ENCODE assay signal across 8 mouse cellular contexts in the genomic region with DNA sequence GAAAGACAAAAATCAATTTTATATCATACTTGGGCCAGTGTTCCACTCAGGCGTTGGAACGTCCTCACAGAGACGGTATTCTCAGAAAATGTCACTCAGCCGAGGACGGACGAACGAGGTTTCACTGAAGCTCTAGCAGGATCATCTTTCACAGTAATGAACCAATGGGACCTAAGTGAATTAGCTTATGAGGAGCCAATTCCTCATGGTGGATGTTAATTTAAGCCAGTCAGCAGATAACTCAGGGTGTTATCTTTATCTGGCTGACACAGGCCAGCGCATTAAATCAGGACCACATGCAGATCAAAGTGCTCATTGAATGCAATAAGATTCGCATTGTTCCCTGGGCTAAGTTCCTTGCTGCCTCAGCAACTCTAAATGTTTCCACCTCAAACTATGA. TPM values are rescaled to one million over a fixed set of nuclear protein-coding genes. Genes with fewer than 3 reads are reported as not detected.
A peak's percentile ranks its signal among the peaks of the same experiment; 100 is the strongest.
DNase-seq lines count a peak whose midpoint lies in the region; ATAC-seq and TF ChIP-seq lines count a peak whose summit lies in the region.

No protein-coding gene starts in this region.

- H3K4me3 ChIP-seq in heart, embryonic 12.5 days, result no peak overlapping the region
- no peak overlapping the region for H3K4me3 ChIP-seq in neural tube, embryonic 11.5 days (ENCODE audit: low read depth, low read length)
- no peak overlapping the region for H3K4me3 ChIP-seq in limb, embryonic 14.5 days (replicated peaks; ENCODE audit: low read length)

- H3K27ac ChIP-seq in heart, embryonic 12.5 days (ENCODE audit: poor library complexity, severe bottlenecking), result peak overlapping the region; percentile 67
- peak overlapping the region; percentile 63; the same call in 1 of the 2 replicates for H3K27ac ChIP-seq in neural tube, embryonic 11.5 days (ENCODE audit: low read depth, low read length)
- H3K27ac ChIP-seq in limb, embryonic 14.5 days (replicated peaks; ENCODE audit: low read depth, low read length), result 0 out of 2 replicates have a peak overlapping the region, but pooled peaks have one; percentile 61

- no peak for TF ChIP-seq POLR2A in limb, embryonic 14.5 days (IDR thresholded peaks at IDR 0.05; ENCODE audit: borderline replicate concordance, extremely low read depth, insufficient read depth, insufficient read length)

- no peaks in the 10 kb centered on the region for H3K27me3 ChIP-seq in heart, embryonic 12.5 days (replicated peaks)
- H3K27me3 ChIP-seq in neural tube, embryonic 11.5 days (ENCODE audit: control insufficient read depth, insufficient read depth, low read length), result no peaks in the 10 kb centered on the region
- no peaks in the 10 kb centered on the region for H3K27me3 ChIP-seq in limb, embryonic 14.5 days (ENCODE audit: control insufficient read depth, insufficient read depth, low read length)

- H3K9ac ChIP-seq in heart, embryonic 12.5 days, result no peak overlapping the region
- H3K9ac ChIP-seq in neural tube, embryonic 11.5 days (ENCODE audit: low read length), result no peak overlapping the region
- no peak overlapping the region for H3K9ac ChIP-seq in limb, embryonic 14.5 days (ENCODE audit: low read depth, low read length, severe bottlenecking)

- no peak for DNase-seq in heart, postnatal 25 days (ENCODE audit: low spot score)
- DNase-seq in neural tube, embryonic 11.5 days (ENCODE audit: low spot score), result no peak
- no peak for DNase-seq in neural tube, embryonic 10.5 days (ENCODE audit: extremely low spot score, low spot score)
- peak; percentile 17 for DNase-seq in limb, embryonic 14.5 days (ENCODE audit: low spot score)
- no peak for DNase-seq in urinary bladder, adult 2 months (ENCODE audit: low spot score)
- DNase-seq in left cerebral cortex, adult 9 months (ENCODE audit: low spot score in 2 of 2), result no peak
- no peak for DNase-seq in adrenal gland, postnatal 25 days

- no peaks in the 10 kb centered on the region for H3K9me3 ChIP-seq in heart, embryonic 12.5 days (replicated peaks)
- H3K9me3 ChIP-seq in neural tube, embryonic 11.5 days (ENCODE audit: control insufficient read depth, low read length), result no peaks in the 10 kb centered on the region
- no peaks in the 10 kb centered on the region for H3K9me3 ChIP-seq in limb, embryonic 14.5 days (ENCODE audit: control insufficient read depth, low read length)

- no peak overlapping the region for H3K4me2 ChIP-seq in heart, embryonic 12.5 days
- no peak overlapping the region for H3K4me2 ChIP-seq in neural tube, embryonic 11.5 days (ENCODE audit: low read depth)
- 0 out of 2 replicates have a peak overlapping the region, but pooled peaks have one; percentile 20 for H3K4me2 ChIP-seq in limb, embryonic 14.5 days (replicated peaks; ENCODE audit: low read depth, low read length, severe bottlenecking)

- intact Hi-C loops in heart, postnatal 25 days (cut with DNase I), result loop anchor here (5.0 kb wide), 1 partner anchor 89 kb away; no protein-coding TSS in a partner anchor

- peaks cover 54% of the 10 kb centered on the region for H3K4me1 ChIP-seq in heart, embryonic 12.5 days (replicated peaks)
- peaks cover 12% of the 10 kb centered on the region for H3K4me1 ChIP-seq in neural tube, embryonic 11.5 days (ENCODE audit: control insufficient read depth, insufficient read depth, low read length)
- H3K4me1 ChIP-seq in limb, embryonic 14.5 days (ENCODE audit: control insufficient read depth, insufficient read depth, low read length), result peaks cover 12% of the 10 kb centered on the region; the same call in 1 of the 2 replicates

- 16% methylated on average over 9 of the region's 9 CpGs for WGBS in heart, embryonic 12.5 days
- WGBS in neural tube, embryonic 11.5 days, result 23% methylated on average over 9 of the region's 9 CpGs
- 15% methylated on average over 9 of the region's 9 CpGs for WGBS in limb, embryonic 14.5 days

- no peak for ATAC-seq in heart, embryonic 12.5 days (ENCODE audit: insufficient number of reproducible peaks, low FRiP score)
- ATAC-seq in neural tube, embryonic 11.5 days (ENCODE audit: insufficient read depth, low FRiP score, low TSS enrichment), result peak; percentile 24; the same call in 1 of the 2 replicates
- ATAC-seq in limb, embryonic 14.5 days (ENCODE audit: low FRiP score, low read depth), result peak; percentile 23; the same call in 1 of the 2 replicates

- H3K36me3 ChIP-seq in heart, embryonic 12.5 days, result peaks cover 29% of the 10 kb centered on the region
- no peaks in the 10 kb centered on the region for H3K36me3 ChIP-seq in neural tube, embryonic 11.5 days (ENCODE audit: control insufficient read depth, insufficient read depth, low read length)
- no peaks in the 10 kb centered on the region for H3K36me3 ChIP-seq in limb, embryonic 14.5 days (ENCODE audit: control insufficient read depth, insufficient read depth, low read length)

RNA-seq across cellular contexts. Expression of a gene that starts 53.0 kb away (rescaled TPM):
- 18.7 and 20.3 TPM in 2 replicates for polyA plus RNA-seq in heart, embryonic 12.5 days (2016; fragmentation: Nextera tagmentation; extraction: Ambion mirVana)
- total RNA-seq in heart, postnatal 25 days (2021), result under 1 TPM; 0.23 to 0.36 TPM
- polyA plus RNA-seq in neural tube, embryonic 11.5 days (2014; fragmentation: Nextera tagmentation; extraction: Ambion mirVana), result 21.4 and 22.4 TPM in 2 replicates
- polyA plus RNA-seq in limb, embryonic 14.5 days (2012; rRNA removed), result 16.3 and 24.0 TPM in 2 replicates
- polyA plus RNA-seq in limb, embryonic 14.5 days (2014; fragmentation: Nextera tagmentation; extraction: Ambion mirVana), result 35.9 and 37.7 TPM in 2 replicates
- 8.7 and 9.9 TPM in 2 replicates for polyA plus RNA-seq in urinary bladder, adult 2 months (2012; rRNA removed)
- 5.0 and 7.5 TPM in 2 replicates for total RNA-seq in adrenal gland, postnatal 25 days (2021)
